Comparison of ENCODE assay signal across 8 mouse cellular contexts in genomic region chr11:73235990-73236701, GRCm38 (mm10). TPM values are rescaled to one million over a fixed set of nuclear protein-coding genes. Genes with fewer than 3 reads are reported as not detected.
DNase-seq lines count a peak whose midpoint lies in the region; ATAC-seq and TF ChIP-seq lines count a peak whose summit lies in the region.

No protein-coding gene starts in this region.

- H3K4me2 ChIP-seq in heart, embryonic 13.5 days: no peak overlapping the region

- no peak for TF ChIP-seq CTCF in brain, embryonic 14.5 days (IDR thresholded peaks at IDR 0.05; ENCODE audit: borderline replicate concordance, extremely low read depth, insufficient read depth, insufficient read length)

- peak; percentile 23; the same call in 1 of the 2 replicates for ATAC-seq in heart, embryonic 13.5 days (ENCODE audit: extremely low read depth, insufficient number of reproducible peaks, low FRiP score, low TSS enrichment)

- DNase-seq in embryo, embryonic 10 days (ENCODE audit: low spot score): peak; percentile 11
- DNase-seq in embryo, embryonic 9.5 days (ENCODE audit: extremely low spot score): no peak
- peak; percentile 64 for DNase-seq in brain, embryonic 14.5 days (ENCODE audit: low read depth)
- no peak for DNase-seq in limb, embryonic 10.5 days (ENCODE audit: low spot score)
- DNase-seq in urinary bladder, postnatal 36 days (ENCODE audit: low spot score in 2 of 2): peak; percentile 9 to 79
- DNase-seq in right cerebral cortex, adult 2 months (ENCODE audit: low spot score in 2 of 2): no peak
- no peak for DNase-seq in spleen, adult 18-20 months

- peaks cover 11% of the 10 kb centered on the region for H3K4me1 ChIP-seq in heart, embryonic 13.5 days
- peaks cover 3% of the 10 kb centered on the region; the same call in 1 of the 2 replicates for H3K4me1 ChIP-seq in limb, embryonic 10.5 days

- no peak overlapping the region for H3K9ac ChIP-seq in heart, embryonic 13.5 days

- no peaks in the 10 kb centered on the region for H3K9me3 ChIP-seq in heart, embryonic 13.5 days
- no peaks in the 10 kb centered on the region for H3K9me3 ChIP-seq in limb, embryonic 10.5 days (replicated peaks)

- H3K36me3 ChIP-seq in heart, embryonic 13.5 days: no peaks in the 10 kb centered on the region
- no peaks in the 10 kb centered on the region for H3K36me3 ChIP-seq in limb, embryonic 10.5 days

- H3K4me3 ChIP-seq in heart, embryonic 13.5 days: no peak overlapping the region
- no peak overlapping the region for H3K4me3 ChIP-seq in limb, embryonic 10.5 days

- TF ChIP-seq POLR2A in brain, embryonic 14.5 days (IDR thresholded peaks at IDR 0.05; ENCODE audit: borderline replicate concordance, extremely low read depth, insufficient read depth, insufficient read length, poor library complexity, severe bottlenecking): no peak

- H3K27me3 ChIP-seq in heart, embryonic 13.5 days (replicated peaks): no peaks in the 10 kb centered on the region
- no peaks in the 10 kb centered on the region for H3K27me3 ChIP-seq in limb, embryonic 10.5 days (ENCODE audit: low read depth, poor library complexity, severe bottlenecking)

- 25% methylated on average over 5 of the region's 5 CpGs for WGBS in heart, embryonic 13.5 days
- WGBS in limb, embryonic 10.5 days: 52% methylated on average over 5 of the region's 5 CpGs

- H3K27ac ChIP-seq in heart, embryonic 13.5 days (replicated peaks): peak overlapping the region; percentile 79
- 0 out of 2 replicates have a peak overlapping the region, but pooled peaks have one; percentile 30 for H3K27ac ChIP-seq in limb, embryonic 10.5 days

RNA-seq across cellular contexts. Expression of gene Trpv1, which starts 2.1 kb away (rescaled TPM):
- 0.13 and 0.44 TPM in 2 replicates for polyA plus RNA-seq in brain, embryonic 14.5 days (2012; rRNA removed)
- not detected in 2 replicates for polyA plus RNA-seq in heart, embryonic 13.5 days (2015; fragmentation: Nextera tagmentation; extraction: Ambion mirVana)
- 0.26 TPM in 1 of 2 replicates, not detected in the other for polyA plus RNA-seq in limb, embryonic 10.5 days (2016; fragmentation: Nextera tagmentation; extraction: Ambion mirVana)

RNA-seq across cellular contexts. Expression of gene Trpv3, which starts 31.0 kb away (rescaled TPM):
- 0.14 and 0.27 TPM in 2 replicates for polyA plus RNA-seq in brain, embryonic 14.5 days (2012; rRNA removed)
- polyA plus RNA-seq in heart, embryonic 13.5 days (2015; fragmentation: Nextera tagmentation; extraction: Ambion mirVana): 0.05 TPM in 1 of 2 replicates, not detected in the other
- polyA plus RNA-seq in limb, embryonic 10.5 days (2016; fragmentation: Nextera tagmentation; extraction: Ambion mirVana): 0.06 TPM in 1 of 2 replicates, not detected in the other

RNA-seq across cellular contexts. Expression of gene Shpk, which starts 36.9 kb away (rescaled TPM):
- 1.5 and 2.0 TPM in 2 replicates for polyA plus RNA-seq in brain, embryonic 14.5 days (2012; rRNA removed)
- 0.56 and 0.60 TPM in 2 replicates for polyA plus RNA-seq in heart, embryonic 13.5 days (2015; fragmentation: Nextera tagmentation; extraction: Ambion mirVana)
- polyA plus RNA-seq in limb, embryonic 10.5 days (2016; fragmentation: Nextera tagmentation; extraction: Ambion mirVana): 0.56 and 1.3 TPM in 2 replicates

RNA-seq across cellular contexts. Expression of gene Ctns, which starts 37.3 kb away (rescaled TPM):
- polyA plus RNA-seq in brain, embryonic 14.5 days (2012; rRNA removed): 25.5 and 25.7 TPM in 2 replicates
- polyA plus RNA-seq in heart, embryonic 13.5 days (2015; fragmentation: Nextera tagmentation; extraction: Ambion mirVana): 11.0 and 11.7 TPM in 2 replicates
- polyA plus RNA-seq in limb, embryonic 10.5 days (2016; fragmentation: Nextera tagmentation; extraction: Ambion mirVana): 16.7 and 21.0 TPM in 2 replicates

RNA-seq across cellular contexts. Expression of gene Tax1bp3, which starts 59.3 kb away (rescaled TPM):
- 91.6 and 112 TPM in 2 replicates for polyA plus RNA-seq in brain, embryonic 14.5 days (2012; rRNA removed)
- polyA plus RNA-seq in heart, embryonic 13.5 days (2015; fragmentation: Nextera tagmentation; extraction: Ambion mirVana): 236 and 262 TPM in 2 replicates
- polyA plus RNA-seq in limb, embryonic 10.5 days (2016; fragmentation: Nextera tagmentation; extraction: Ambion mirVana): 190 and 226 TPM in 2 replicates

Comparison
In these comparisons a context has a peak if more than half of its experiments do, and no peak if none do; other contexts are left out.
1. DNase-seq: peak in embryo, embryonic 10 days (single experiment), brain, embryonic 14.5 days (single experiment) and urinary bladder, postnatal 36 days (2 of 2); none in embryo, embryonic 9.5 days (single experiment), limb, embryonic 10.5 days (single experiment), right cerebral cortex, adult 2 months (0 of 2) and spleen, adult 18-20 months (0 of 2).